Mouse (Mus musculus) G1E (cell line): ENCODE data around the gene Lrig1. TPM values are rescaled to one million over a fixed set of nuclear protein-coding genes. Genes with fewer than 3 reads are reported as not detected.

Source experiments
- ATAC-seq: 2 replicates; pipeline ENCODE4 v1.8.0; 2016; ENCODE audit warnings: mild to moderate bottlenecking; ENCODE audit not compliant: insufficient number of reproducible peaks, poor library complexity, low FRiP score, severe bottlenecking; ENCODE audit errors: extremely low read depth
- DNase-seq: peaks from one replicate; pipeline ENCODE4 v3.0.0; 2012; ENCODE audit warnings: low spot score
- H3K27me3 ChIP-seq: 2 replicates; pipeline ENCODE4 v1.6.1; 2012; ENCODE audit warnings: mild to moderate bottlenecking, low read length, inconsistent platforms; ENCODE audit not compliant: insufficient read depth
- H3K36me3 ChIP-seq: replicated peaks from 2 replicates; pipeline ENCODE3; 2012; ENCODE audit warnings: mild to moderate bottlenecking, inconsistent platforms
- H3K4me1 ChIP-seq: 2 replicates; pipeline ENCODE4 v1.6.1; 2012; ENCODE audit warnings: low read depth, low read length, inconsistent platforms, mixed read lengths; ENCODE audit not compliant: insufficient read depth
- H3K4me3 ChIP-seq: 2 replicates; pipeline ENCODE4 v1.5.1; 2012; ENCODE audit warnings: low read depth, mild to moderate bottlenecking, inconsistent platforms, low read length, moderate library complexity, mixed read lengths
- H3K9me3 ChIP-seq: replicated peaks from 2 replicates; pipeline ENCODE4 v1.6.1; 2012; ENCODE audit warnings: inconsistent platforms
- CTCF ChIP-seq: IDR thresholded peaks from 2 replicates; pipeline ENCODE4 v1.5.1; 2012; ENCODE audit warnings: low read depth, low read length, inconsistent platforms, mixed read lengths
- GATA1 ChIP-seq: IDR thresholded peaks from 2 replicates; pipeline ENCODE4 v1.6.1; 2012; ENCODE audit warnings: borderline replicate concordance, low read length, inconsistent platforms, mixed read lengths
- GATA2 ChIP-seq: IDR thresholded peaks from 2 replicates; pipeline ENCODE4 v1.6.1; 2012; ENCODE audit warnings: low read depth, low read length, inconsistent platforms, borderline replicate concordance
- POLR2AphosphoS5 ChIP-seq: IDR thresholded peaks from 2 replicates; pipeline ENCODE4 v1.6.1; 2012; ENCODE audit warnings: low read depth, low read length, inconsistent platforms; ENCODE audit not compliant: insufficient replicate concordance
- TAL1 ChIP-seq: conservative IDR thresholded peaks from 2 replicates; pipeline ENCODE4 v1.6.1; 2012; ENCODE audit warnings: low read depth, low read length, inconsistent platforms, mixed read lengths
- polyA plus RNA-seq: library from polyadenylated mRNA; stranded (reverse); fragments of >175 nt; gene quantifications from 2 replicates; pipeline ENCODE4 v1.2.3, GENCODE M21; 2012
- total RNA-seq, 2 experiments: library from RNA; stranded (forward) in 1 of 2; stranded (reverse) in 1 of 2; fragments of 200-1000 nt in 1 of 2; fragments of >200 nt in 1 of 2; fragmentation: Nextera tagmentation in 1 of 2; gene quantifications; 2 replicates each; pipeline ENCODE4 v1.2.3; 2014 to 2017

The Lrig1 gene
- total and polyA plus RNA-seq, 3 experiments = 7.0 to 23.6 (median 9.7) TPM

- Histone ChIP-seq H3K4me3 (no peak overlapping the region), H3K27me3 (peaks cover 23% of the 10 kb centered on the region), H3K36me3 (no peaks in the 10 kb centered on the region), H3K9me3 (no peaks in the 10 kb centered on the region), H3K4me1 (no peaks in the 10 kb centered on the region)
- ATAC-seq (no peak), DNase-seq (no peak)
- TF ChIP-seq TAL1 (no peak), POLR2AphosphoS5 (no peak)
Observed at GRCm38 (mm10) chr6:94714815-94715644, 15.1 kb upstream of the Lrig1 start.

GRCm38 (mm10) chr6:94709832-94710231 lies 9.9 kb upstream of the Lrig1 start:
- ATAC-seq (no peak), DNase-seq (no peak)
- peaks cover 41% of the 10 kb centered on the region for H3K27me3 ChIP-seq
- H3K4me1 ChIP-seq = no peaks in the 10 kb centered on the region
- no peak overlapping the region for H3K4me3 ChIP-seq
- no peaks in the 10 kb centered on the region for H3K36me3 ChIP-seq
- no peaks in the 10 kb centered on the region for H3K9me3 ChIP-seq
- TF ChIP-seq GATA1 (no peak), TAL1 (no peak), POLR2AphosphoS5 (no peak), CTCF (no peak), GATA2 (no peak)

- H3K4me1 ChIP-seq = no peaks in the 10 kb centered on the region
- no peaks in the 10 kb centered on the region for H3K9me3 ChIP-seq
- peaks cover 38% of the 10 kb centered on the region for H3K27me3 ChIP-seq
- ATAC-seq = no peak
- TF ChIP-seq GATA2 (no peak), GATA1 (no peak), CTCF (no peak), POLR2AphosphoS5 (no peak), TAL1 (no peak)
- no peak overlapping the region for H3K4me3 ChIP-seq
- DNase-seq = no peak
- no peaks in the 10 kb centered on the region for H3K36me3 ChIP-seq
Observed at GRCm38 (mm10) chr6:94709150-94709549, 9.2 kb upstream of the Lrig1 start.

GRCm38 (mm10) chr6:94707254-94707653 lies 7.3 kb upstream of the Lrig1 start:
- peaks cover 45% of the 10 kb centered on the region for H3K27me3 ChIP-seq
- DNase-seq (no peak), ATAC-seq (no peak)
- no peaks in the 10 kb centered on the region for H3K4me1 ChIP-seq
- no peaks in the 10 kb centered on the region for H3K36me3 ChIP-seq
- no peaks in the 10 kb centered on the region for H3K9me3 ChIP-seq
- TF ChIP-seq TAL1 (no peak), GATA1 (no peak), GATA2 (no peak), CTCF (no peak), POLR2AphosphoS5 (no peak)
- no peak overlapping the region for H3K4me3 ChIP-seq

- H3K4me1 ChIP-seq = peaks cover 8% of the 10 kb centered on the region
- peaks cover 43% of the 10 kb centered on the region for H3K27me3 ChIP-seq
- ATAC-seq = no peak
- H3K9me3 ChIP-seq = no peaks in the 10 kb centered on the region
- H3K36me3 ChIP-seq = no peaks in the 10 kb centered on the region
- DNase-seq = no peak
- TF ChIP-seq GATA1 (no peak), CTCF (no peak)
- H3K4me3 ChIP-seq = no peak overlapping the region
Observed at GRCm38 (mm10) chr6:94705931-94706330, 6.0 kb upstream of the Lrig1 start.

- ATAC-seq (no peak), DNase-seq (no peak)
- TF ChIP-seq GATA1 (no peak), TAL1 (no peak), CTCF (no peak), POLR2AphosphoS5 (no peak), GATA2 (no peak)
- Histone ChIP-seq H3K27me3 (peaks cover 32% of the 10 kb centered on the region), H3K4me1 (peaks cover 25% of the 10 kb centered on the region), H3K4me3 (no peak overlapping the region), H3K36me3 (no peaks in the 10 kb centered on the region), H3K9me3 (peaks cover 9% of the 10 kb centered on the region)
Observed at GRCm38 (mm10) chr6:94702993-94703392, 3.0 kb upstream of the Lrig1 start.

GRCm38 (mm10) chr6:94701071-94701470 lies 1.1 kb upstream of the Lrig1 start:
- TF ChIP-seq GATA1 (no peak), TAL1 (no peak), POLR2AphosphoS5 (no peak), CTCF (no peak), GATA2 (no peak)
- Histone ChIP-seq H3K9me3 (peaks cover 9% of the 10 kb centered on the region), H3K4me3 (peak overlapping the region; percentile 82; the same call in 1 of the 2 replicates), H3K27me3 (peaks cover 19% of the 10 kb centered on the region), H3K4me1 (peaks cover 42% of the 10 kb centered on the region), H3K36me3 (peaks cover under 1% of the 10 kb centered on the region)
- no peak for DNase-seq
- no peak for ATAC-seq
